Mouse (Mus musculus) forebrain, embryonic 15.5 days (tissue): ENCODE results near the gene Ascc1. TPM values are rescaled to one million over a fixed set of nuclear protein-coding genes. Genes with fewer than 3 reads are reported as not detected.
"Not testable (repeated sequence)": the region's sequence is repeated elsewhere in the genome, so short reads cannot be mapped to it uniquely, and the experiment has no call there.

Experiments used
- ATAC-seq: fragments of 200-750 bp; cut with Nextera tagmentation; replicated peaks from 2 replicates; pipeline ENCODE4 v1.8.0; 2017; ENCODE audit warnings: mild to moderate bottlenecking, moderate TSS enrichment, moderate library complexity
- H3K27ac ChIP-seq: fragments of 300-500 bp; sonication (generic); replicated peaks from 2 replicates; pipeline ENCODE4 v1.5.1; 2015; ENCODE audit warnings: mild to moderate bottlenecking, inconsistent platforms
- H3K27me3 ChIP-seq: fragments of 300-500 bp; sonication (generic); 2 replicates; pipeline ENCODE4 v1.6.1; 2015; ENCODE audit warnings: inconsistent platforms
- H3K36me3 ChIP-seq: fragments of 300-500 bp; sonication (generic); 2 replicates; pipeline ENCODE4 v1.6.1; 2015; ENCODE audit warnings: mild to moderate bottlenecking, inconsistent platforms
- H3K4me1 ChIP-seq: fragments of 300-500 bp; sonication (generic); 2 replicates; pipeline ENCODE4 v1.6.1; 2015; ENCODE audit warnings: inconsistent platforms
- H3K4me2 ChIP-seq: fragments of 300-500 bp; sonication (generic); replicated peaks from 2 replicates; pipeline ENCODE4 v1.6.1; 2015; ENCODE audit warnings: mild to moderate bottlenecking, inconsistent platforms
- H3K4me3 ChIP-seq: fragments of 300-500 bp; sonication (generic); 2 replicates; pipeline ENCODE4 v1.5.1; 2015; ENCODE audit warnings: mild to moderate bottlenecking, inconsistent platforms
- H3K9ac ChIP-seq: fragments of 300-500 bp; sonication (generic); replicated peaks from 2 replicates; pipeline ENCODE4 v1.6.1; 2015; ENCODE audit warnings: mild to moderate bottlenecking, inconsistent platforms
- H3K9me3 ChIP-seq: fragments of 300-500 bp; sonication (generic); 2 replicates; pipeline ENCODE4 v1.6.1; 2016; ENCODE audit warnings: inconsistent platforms
- WGBS: fragments of 180-500 bp; shearing (Covaris S2); methylation state at CpG from one replicate; pipeline ENCODE4 v1.1.7; 2015; ENCODE audit warnings: mixed read lengths; 5-methylcytosine and 5-hydroxymethylcytosine counted together
- microRNA-seq: library from miRNA; unstranded; fragments of <30 nt; microRNA quantifications from one replicate; pipeline ENCODE4, GENCODE M21; 2016
- polyA plus RNA-seq: library from polyadenylated mRNA; unstranded; fragments of >200 nt; fragmentation: Nextera tagmentation; extraction: Ambion mirVana; gene quantifications from 2 replicates; pipeline ENCODE4 v1.2.1, GENCODE M21; 2015

Gene Ascc1
- polyA plus RNA-seq, 1 experiment from 2014 or later: 47.9 TPM

GRCm38 (mm10) chr10:60130504-60130903, 127.9 kb downstream of the Ascc1 start:
- Histone ChIP-seq H3K4me1 (no peaks in the 10 kb centered on the region), H3K9me3 (no peaks in the 10 kb centered on the region), H3K9ac (no peak overlapping the region), H3K4me3 (no peak overlapping the region), H3K36me3 (peaks cover 16% of the 10 kb centered on the region; the same call in 1 of the 2 replicates), H3K27me3 (no peaks in the 10 kb centered on the region), H3K4me2 (no peak overlapping the region), H3K27ac (no peak overlapping the region)
- WGBS: 88% methylated on average over 4 of the region's 4 CpGs
- no peak for ATAC-seq

DNA sequence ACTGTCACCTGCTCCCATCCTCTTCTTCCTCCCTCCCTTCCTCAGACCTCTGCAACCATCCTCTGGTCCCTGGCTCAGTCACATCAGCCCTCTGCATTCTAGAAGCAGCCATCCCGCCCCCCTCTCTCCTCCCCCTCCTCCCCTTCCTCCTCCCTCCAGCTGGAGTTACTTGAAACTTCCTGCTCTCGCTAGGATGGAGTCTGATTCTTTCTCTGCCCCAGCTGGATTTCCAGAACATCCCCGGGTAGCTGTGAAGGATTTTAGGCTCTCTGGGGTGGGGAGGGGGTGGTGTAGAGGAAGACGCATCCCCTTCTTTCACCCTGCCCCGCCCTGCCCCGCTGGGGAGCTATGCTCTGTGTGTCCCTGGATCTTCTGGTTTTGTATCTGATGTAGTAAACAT, 130.9 kb downstream of the Ascc1 start:
- no peak overlapping the region for H3K4me2 ChIP-seq
- H3K4me1 ChIP-seq: no peaks in the 10 kb centered on the region
- H3K27me3 ChIP-seq: no peaks in the 10 kb centered on the region
- WGBS: 30% methylated on average over 6 of the region's 6 CpGs
- H3K9me3 ChIP-seq: no peaks in the 10 kb centered on the region
- no peak for ATAC-seq
- no peak overlapping the region for H3K9ac ChIP-seq
- H3K36me3 ChIP-seq: peaks cover 14% of the 10 kb centered on the region; the same call in 1 of the 2 replicates
- no peak overlapping the region for H3K27ac ChIP-seq
- H3K4me3 ChIP-seq: no peak overlapping the region

DNA sequence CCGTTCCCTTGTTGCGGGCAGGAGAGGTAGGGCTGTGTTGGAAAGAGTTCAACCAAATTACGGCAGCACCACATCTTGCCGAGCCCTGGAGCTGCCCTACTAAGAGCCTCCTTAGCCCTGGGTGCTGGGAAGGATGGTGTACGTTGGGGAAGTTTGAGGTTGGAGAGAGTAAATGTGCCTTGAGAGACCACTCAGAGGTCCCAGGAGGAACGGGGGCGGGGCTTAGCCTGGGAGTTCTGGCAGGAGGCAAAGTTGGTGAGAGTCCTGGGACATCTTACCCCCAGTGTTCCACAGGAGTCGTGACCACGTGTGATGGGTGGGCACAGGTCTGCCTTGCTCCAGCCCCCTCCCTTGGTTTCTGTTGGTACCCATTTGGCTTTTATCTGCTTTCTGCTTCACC, 131.6 kb downstream of the Ascc1 start:
- H3K36me3 ChIP-seq: peaks cover 14% of the 10 kb centered on the region; the same call in 1 of the 2 replicates
- H3K4me2 ChIP-seq: no peak overlapping the region
- H3K4me1 ChIP-seq: no peaks in the 10 kb centered on the region
- H3K9ac ChIP-seq: no peak overlapping the region
- no peak for ATAC-seq
- H3K4me3 ChIP-seq: no peak overlapping the region
- WGBS: 58% methylated on average over 9 of the region's 9 CpGs
- no peaks in the 10 kb centered on the region for H3K9me3 ChIP-seq
- H3K27ac ChIP-seq: no peak overlapping the region
- no peaks in the 10 kb centered on the region for H3K27me3 ChIP-seq

- not testable (repeated sequence) for H3K4me1 ChIP-seq, H3K4me2 ChIP-seq, ATAC-seq, H3K4me3 ChIP-seq, H3K27me3 ChIP-seq, H3K27ac ChIP-seq, H3K9me3 ChIP-seq, H3K36me3 ChIP-seq, H3K9ac ChIP-seq
- WGBS: 28% methylated on average over 1 of the region's 1 CpGs
Observed at GRCm38 (mm10) chr10:60136010-60136409, 133.4 kb downstream of the Ascc1 start.

- 76% methylated on average over 7 of the region's 7 CpGs for WGBS
- H3K27me3 ChIP-seq: no peaks in the 10 kb centered on the region
- no peak overlapping the region for H3K9ac ChIP-seq
- no peak for ATAC-seq
- H3K4me3 ChIP-seq: no peak overlapping the region
- no peaks in the 10 kb centered on the region for H3K9me3 ChIP-seq
- H3K27ac ChIP-seq: no peak overlapping the region
- H3K4me2 ChIP-seq: no peak overlapping the region
- H3K36me3 ChIP-seq: no peaks in the 10 kb centered on the region
- no peaks in the 10 kb centered on the region for H3K4me1 ChIP-seq
Observed at GRCm38 (mm10) chr10:60136935-60137334, 134.3 kb downstream of the Ascc1 start.

GRCm38 (mm10) chr10:60138680-60139079, 136.1 kb downstream of the Ascc1 start:
- Histone ChIP-seq H3K4me3 (no peak overlapping the region), H3K4me1 (no peaks in the 10 kb centered on the region), H3K27me3 (no peaks in the 10 kb centered on the region), H3K27ac (no peak overlapping the region), H3K36me3 (no peaks in the 10 kb centered on the region), H3K9me3 (no peaks in the 10 kb centered on the region), H3K4me2 (no peak overlapping the region), H3K9ac (no peak overlapping the region)
- ATAC-seq: no peak
- 94% methylated on average over 5 of the region's 5 CpGs for WGBS

- no peaks in the 10 kb centered on the region for H3K27me3 ChIP-seq
- H3K9me3 ChIP-seq: no peaks in the 10 kb centered on the region
- no peak overlapping the region for H3K4me2 ChIP-seq
- 82% methylated on average over 4 of the region's 4 CpGs for WGBS
- H3K4me1 ChIP-seq: no peaks in the 10 kb centered on the region
- H3K36me3 ChIP-seq: no peaks in the 10 kb centered on the region
- ATAC-seq: no peak
- no peak overlapping the region for H3K9ac ChIP-seq
- no peak overlapping the region for H3K27ac ChIP-seq
- H3K4me3 ChIP-seq: no peak overlapping the region
Observed at GRCm38 (mm10) chr10:60140751-60141150, 138.1 kb downstream of the Ascc1 start.

DNA sequence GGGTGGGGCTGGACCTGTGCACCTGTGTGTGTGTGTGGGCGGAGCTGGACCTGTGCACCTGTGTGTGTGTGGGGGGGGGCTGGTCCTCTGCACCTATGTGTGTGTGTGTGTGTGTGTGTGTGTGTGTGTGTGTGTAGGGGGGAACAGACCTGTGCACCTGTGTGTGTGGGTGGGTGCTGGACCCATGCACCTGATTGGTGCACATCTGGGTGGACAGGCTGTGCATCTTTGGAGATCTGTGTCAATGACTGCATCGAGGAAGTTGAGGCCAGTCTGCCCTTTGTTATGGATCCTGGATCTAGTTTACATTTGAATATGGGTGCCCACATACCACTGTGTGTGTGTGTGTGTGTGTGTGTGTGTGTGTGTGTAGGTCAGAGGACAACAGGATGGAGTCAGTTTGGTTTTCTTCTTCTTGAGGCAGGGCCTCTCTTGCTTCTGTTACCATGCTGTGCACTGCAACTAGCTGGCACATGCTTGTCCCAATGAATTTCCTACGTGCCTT, 139.1 kb downstream of the Ascc1 start:
- no peaks in the 10 kb centered on the region for H3K27me3 ChIP-seq
- ATAC-seq: no peak
- H3K4me3 ChIP-seq: no peak overlapping the region
- no peaks in the 10 kb centered on the region for H3K9me3 ChIP-seq
- H3K4me1 ChIP-seq: no peaks in the 10 kb centered on the region
- 89% methylated on average over 2 of the region's 3 CpGs for WGBS
- no peak overlapping the region for H3K4me2 ChIP-seq
- no peaks in the 10 kb centered on the region for H3K36me3 ChIP-seq
- H3K27ac ChIP-seq: no peak overlapping the region
- H3K9ac ChIP-seq: no peak overlapping the region

GRCm38 (mm10) chr10:60147510-60148047, 145.0 kb downstream of the Ascc1 start:
- ATAC-seq, H3K4me2 ChIP-seq, H3K9me3 ChIP-seq, H3K36me3 ChIP-seq, H3K4me3 ChIP-seq, H3K9ac ChIP-seq, H3K27me3 ChIP-seq, H3K27ac ChIP-seq, H3K4me1 ChIP-seq: not testable (repeated sequence)
- WGBS: 68% methylated on average over 10 of the region's 10 CpGs

DNA sequence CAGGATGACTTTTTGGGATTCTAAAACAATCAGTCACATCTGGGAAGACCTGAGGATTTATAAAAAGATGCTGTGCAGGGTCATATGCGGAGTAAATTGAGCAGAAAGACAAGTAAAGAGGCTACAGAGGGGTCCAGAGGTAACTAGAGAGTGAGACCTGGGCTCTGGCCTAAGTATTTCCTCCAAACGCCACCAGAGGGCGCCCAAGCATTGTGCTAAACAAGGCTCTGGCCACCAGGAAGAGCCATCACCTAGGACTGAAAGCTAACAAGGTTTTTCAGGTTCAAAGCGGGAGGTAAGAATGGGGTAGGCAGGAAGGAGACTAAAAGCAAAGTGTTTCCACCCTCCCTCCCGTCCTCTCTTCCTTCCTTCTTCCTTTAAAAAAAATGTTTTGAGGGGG, 145.5 kb downstream of the Ascc1 start:
- H3K27me3 ChIP-seq: no peaks in the 10 kb centered on the region
- H3K4me2 ChIP-seq: no peak overlapping the region
- H3K27ac ChIP-seq: no peak overlapping the region
- no peaks in the 10 kb centered on the region for H3K9me3 ChIP-seq
- WGBS: 3% methylated on average over 5 of the region's 5 CpGs
- no peak overlapping the region for H3K4me3 ChIP-seq
- H3K36me3 ChIP-seq: no peaks in the 10 kb centered on the region
- no peaks in the 10 kb centered on the region for H3K4me1 ChIP-seq
- H3K9ac ChIP-seq: no peak overlapping the region
- peak; percentile 58; the same call in 1 of the 2 replicates for ATAC-seq

Small RNA genes lying within 50 kb of the gene (microRNA-seq; reads per million reads assigned to microRNA genes)
- gene Mir6906: 0.88 reads per million

Other genes starting within 250 kb of the Ascc1 start
- 16.9 and 17.5 TPM in 2 replicates for gene Dnajb12, start 123.2 kb upstream of the Ascc1 start, polyA plus RNA-seq
- gene Ddit4, start 51.0 kb upstream of the Ascc1 start, polyA plus RNA-seq: 90.0 and 92.5 TPM in 2 replicates
- gene Anapc16, start 330 bp downstream of the Ascc1 start, polyA plus RNA-seq: 117 TPM in 2 replicates
- 48.1 and 49.0 TPM in 2 replicates for gene Spock2, start 103.4 kb downstream of the Ascc1 start, polyA plus RNA-seq
- 1.2 and 1.5 TPM in 2 replicates for gene Chst3, start 216.5 kb downstream of the Ascc1 start, polyA plus RNA-seq